Mouse (Mus musculus): ENCODE measurements around the gene Ppp1r13l. TPM values are rescaled to one million over a fixed set of nuclear protein-coding genes. Genes with fewer than 3 reads are reported as not detected.

Ppp1r13l gene
- polyA plus RNA-seq, 1 experiment from 2014 or later, result 2.0 TPM

DNA sequence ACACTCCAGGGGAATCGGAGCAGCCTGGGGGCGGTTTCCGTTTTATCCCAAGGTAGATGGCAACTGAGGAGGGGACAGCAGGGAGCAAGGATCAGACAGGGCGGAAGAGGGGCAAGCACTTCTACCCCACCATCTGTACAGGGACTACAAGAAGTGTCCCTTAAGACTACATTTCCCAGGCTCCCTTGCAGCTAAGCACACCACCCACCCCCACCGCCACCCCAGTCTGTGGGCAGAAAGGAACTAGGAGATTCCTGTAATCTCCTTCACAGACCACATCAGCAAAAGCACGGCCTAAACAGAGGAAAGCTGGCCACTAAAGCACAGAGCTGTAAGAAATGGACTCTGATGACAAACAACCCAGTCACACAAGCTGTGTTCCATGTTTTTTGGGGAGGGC is 66.8 kb downstream of the Ppp1r13l start:
- Histone ChIP-seq H3K4me1 (ENCODE audit: control insufficient read depth, insufficient read depth, low read length) (no peaks in the 10 kb centered on the region), H3K27ac (ENCODE audit: low read length) (no peak overlapping the region), H3K4me2 (ENCODE audit: low read length) (no peak overlapping the region), H3K36me3 (ENCODE audit: control insufficient read depth, insufficient read depth, low read length) (peaks cover 34% of the 10 kb centered on the region), H3K27me3 (ENCODE audit: control insufficient read depth, insufficient read depth, low read depth, low read length) (no peaks in the 10 kb centered on the region; the same call in 1 of the 2 replicates), H3K9me3 (replicated peaks; ENCODE audit: control insufficient read depth, low read length, poor library complexity, severe bottlenecking) (no peaks in the 10 kb centered on the region), H3K4me3 (ENCODE audit: low read depth, low read length) (no peak overlapping the region), H3K9ac (ENCODE audit: low read depth, low read length) (no peak overlapping the region)
- 74% methylated on average over 6 of the region's 6 CpGs for WGBS
- ATAC-seq, result no peak

GRCm38 (mm10) chr7:19426888-19427287 is 67.3 kb downstream of the Ppp1r13l start:
- WGBS, result 84% methylated on average over 6 of the region's 6 CpGs
- Histone ChIP-seq H3K4me2 (ENCODE audit: low read length) (no peak overlapping the region), H3K4me1 (ENCODE audit: control insufficient read depth, insufficient read depth, low read length) (no peaks in the 10 kb centered on the region), H3K36me3 (ENCODE audit: control insufficient read depth, insufficient read depth, low read length) (peaks cover 39% of the 10 kb centered on the region), H3K27ac (ENCODE audit: low read length) (no peak overlapping the region), H3K4me3 (ENCODE audit: low read depth, low read length) (no peak overlapping the region), H3K9me3 (replicated peaks; ENCODE audit: control insufficient read depth, low read length, poor library complexity, severe bottlenecking) (no peaks in the 10 kb centered on the region), H3K9ac (ENCODE audit: low read depth, low read length) (no peak overlapping the region), H3K27me3 (ENCODE audit: control insufficient read depth, insufficient read depth, low read depth, low read length) (no peaks in the 10 kb centered on the region; the same call in 1 of the 2 replicates)
- no peak for ATAC-seq

MicroRNAs within 50 kb of the gene (microRNA counts, 519-probe panel; counts per million panel counts)
- 386 counts per million, percentile 18 among the panel's probes with 10 or more counts for microRNA mmu-miR-343

Small RNA genes within 50 kb of the gene (microRNA-seq; reads per million reads assigned to microRNA genes)
- not detected for gene Mir343

Other genes starting within 250 kb of the Ppp1r13l start
- gene Gm4969, start 241.4 kb upstream of the Ppp1r13l start, polyA plus RNA-seq (2015; fragmentation: Nextera tagmentation; extraction: Ambion mirVana), result 8.2 and 9.5 TPM in 2 replicates
- gene Fbxo46, start 239.9 kb upstream of the Ppp1r13l start, polyA plus RNA-seq (2015; fragmentation: Nextera tagmentation; extraction: Ambion mirVana), result 18.2 and 21.1 TPM in 2 replicates
- 24.9 and 28.8 TPM in 2 replicates for gene Qpctl, start 210.5 kb upstream of the Ppp1r13l start, polyA plus RNA-seq (2015; fragmentation: Nextera tagmentation; extraction: Ambion mirVana)
- gene Snrpd2, start 210.0 kb upstream of the Ppp1r13l start, polyA plus RNA-seq (2015; fragmentation: Nextera tagmentation; extraction: Ambion mirVana), result 105 TPM in 2 replicates
- 4.0 and 4.8 TPM in 2 replicates for gene Gipr, start 193.6 kb upstream of the Ppp1r13l start, polyA plus RNA-seq (2015; fragmentation: Nextera tagmentation; extraction: Ambion mirVana)
- gene Eml2, start 183.3 kb upstream of the Ppp1r13l start, polyA plus RNA-seq (2015; fragmentation: Nextera tagmentation; extraction: Ambion mirVana), result 10.6 TPM in 2 replicates
- gene Gpr4, start 147.2 kb upstream of the Ppp1r13l start, polyA plus RNA-seq (2015; fragmentation: Nextera tagmentation; extraction: Ambion mirVana), result 3.4 and 4.5 TPM in 2 replicates
- 33.8 and 36.5 TPM in 2 replicates for gene Opa3, start 131.4 kb upstream of the Ppp1r13l start, polyA plus RNA-seq (2015; fragmentation: Nextera tagmentation; extraction: Ambion mirVana)
- 35.5 and 40.9 TPM in 2 replicates for gene Vasp, start 87.9 kb upstream of the Ppp1r13l start, polyA plus RNA-seq (2015; fragmentation: Nextera tagmentation; extraction: Ambion mirVana)
- 1.5 and 1.6 TPM in 2 replicates for gene Ppm1n, start 79.7 kb upstream of the Ppp1r13l start, polyA plus RNA-seq (2015; fragmentation: Nextera tagmentation; extraction: Ambion mirVana)
- gene Rtn2, start 77.1 kb upstream of the Ppp1r13l start, polyA plus RNA-seq (2015; fragmentation: Nextera tagmentation; extraction: Ambion mirVana), result 111 and 114 TPM in 2 replicates
- 0.06 TPM in 2 replicates for gene Fosb, start 49.7 kb upstream of the Ppp1r13l start, polyA plus RNA-seq (2015; fragmentation: Nextera tagmentation; extraction: Ambion mirVana)
- gene Ercc1, start 15.0 kb upstream of the Ppp1r13l start, polyA plus RNA-seq (2015; fragmentation: Nextera tagmentation; extraction: Ambion mirVana), result 80.1 and 82.4 TPM in 2 replicates
- gene Cd3eap, start 266 bp upstream of the Ppp1r13l start, polyA plus RNA-seq (2015; fragmentation: Nextera tagmentation; extraction: Ambion mirVana), result 24.1 and 24.6 TPM in 2 replicates
- gene Ercc2, start 22.3 kb downstream of the Ppp1r13l start, polyA plus RNA-seq (2015; fragmentation: Nextera tagmentation; extraction: Ambion mirVana), result 28.0 and 29.5 TPM in 2 replicates
- 1.4 and 1.7 TPM in 2 replicates for gene Klc3, start 44.4 kb downstream of the Ppp1r13l start, polyA plus RNA-seq (2015; fragmentation: Nextera tagmentation; extraction: Ambion mirVana)
- 0.25 and 0.35 TPM in 2 replicates for gene Ckm, start 45.0 kb downstream of the Ppp1r13l start, polyA plus RNA-seq (2015; fragmentation: Nextera tagmentation; extraction: Ambion mirVana)
- 14.8 and 16.2 TPM in 2 replicates for gene Mark4, start 99.1 kb downstream of the Ppp1r13l start, polyA plus RNA-seq (2015; fragmentation: Nextera tagmentation; extraction: Ambion mirVana)
- 0.12 and 0.45 TPM in 2 replicates for gene Exoc3l2, start 103.6 kb downstream of the Ppp1r13l start, polyA plus RNA-seq (2015; fragmentation: Nextera tagmentation; extraction: Ambion mirVana)
- gene Bloc1s3, start 148.6 kb downstream of the Ppp1r13l start, polyA plus RNA-seq (2015; fragmentation: Nextera tagmentation; extraction: Ambion mirVana), result 3.9 and 4.2 TPM in 2 replicates
- 30.5 and 31.9 TPM in 2 replicates for gene Trappc6a, start 148.6 kb downstream of the Ppp1r13l start, polyA plus RNA-seq (2015; fragmentation: Nextera tagmentation; extraction: Ambion mirVana)
- gene Nkpd1, start 158.1 kb downstream of the Ppp1r13l start, polyA plus RNA-seq (2015; fragmentation: Nextera tagmentation; extraction: Ambion mirVana), result 0.88 and 0.92 TPM in 2 replicates
- gene Ppp1r37, start 203.3 kb downstream of the Ppp1r13l start, polyA plus RNA-seq (2015; fragmentation: Nextera tagmentation; extraction: Ambion mirVana), result 34.7 and 37.8 TPM in 2 replicates
- 0.11 and 0.14 TPM in 2 replicates for gene Zfp296, start 217.5 kb downstream of the Ppp1r13l start, polyA plus RNA-seq (2015; fragmentation: Nextera tagmentation; extraction: Ambion mirVana)
- gene Gemin7, start 217.8 kb downstream of the Ppp1r13l start, polyA plus RNA-seq (2015; fragmentation: Nextera tagmentation; extraction: Ambion mirVana), result 143 and 145 TPM in 2 replicates
- gene Clasrp, start 244.7 kb downstream of the Ppp1r13l start, polyA plus RNA-seq (2015; fragmentation: Nextera tagmentation; extraction: Ambion mirVana), result 58.6 TPM in 2 replicates

Data from midbrain, embryonic 16.5 days (tissue).